In the genomic region with DNA sequence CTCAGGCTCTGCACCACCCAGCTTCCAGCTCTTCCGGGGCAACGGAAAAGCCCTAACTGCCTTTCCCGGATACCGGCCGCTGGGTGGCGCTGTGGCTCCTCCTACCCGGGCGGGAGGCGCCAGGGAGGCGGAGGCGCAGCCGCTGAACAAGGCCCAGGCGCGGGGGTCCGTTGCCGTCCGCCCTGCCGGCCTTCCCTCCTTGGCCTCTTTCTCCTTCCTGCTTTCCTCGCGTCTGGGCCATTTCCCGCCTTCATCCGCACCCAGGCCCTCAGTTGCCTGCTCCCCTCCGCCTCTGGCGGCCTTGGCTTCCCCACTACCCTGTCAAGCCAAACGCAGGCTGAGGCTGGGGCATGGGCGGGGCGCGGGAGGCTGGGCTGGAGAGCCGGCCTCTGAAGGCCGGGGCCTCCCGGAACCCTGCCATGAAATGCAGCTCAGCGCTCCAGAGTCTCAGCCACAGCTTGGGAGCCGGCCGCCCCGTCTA, we compare ENCODE assay signal across 9 mouse cellular contexts. TPM values are rescaled to one million over a fixed set of nuclear protein-coding genes. Genes with fewer than 3 reads are reported as not detected.
DNase-seq lines count a peak whose midpoint lies in the region; ATAC-seq lines count a peak whose summit lies in the region.
"Had no signal": no experiment of that assay in that cellular context is flagged by ENCODE, and none has a peak within 500 bp of the region (broad histone marks: within the 10 kb centered on the region; RNA-seq: fewer than 3 reads in every experiment).

No protein-coding gene starts in this region.

- peak overlapping the region; percentile 47 for H3K4me2 ChIP-seq in hindbrain, embryonic 16.5 days (ENCODE audit: low read length)

- peak; percentile 90 for ATAC-seq in hindbrain, embryonic 16.5 days
- peak; percentile 98 for ATAC-seq in megakaryocyte progenitor cell, adult 5-6 weeks (replicated peaks; ENCODE audit: poor library complexity)

- H3K27ac ChIP-seq in hindbrain, embryonic 16.5 days (ENCODE audit: low read depth, low read length) = no peak overlapping the region; the same call in 1 of the 2 replicates

- peak; percentile 80 for DNase-seq in ZHBTc4 (ENCODE audit: low read depth, low spot score)
- DNase-seq in cerebellum, postnatal 25 days = peak; percentile 38 to 62
- DNase-seq in gastrocnemius, postnatal 10 days = peak; percentile 84
- DNase-seq in left cerebral cortex, postnatal 25 days (ENCODE audit: low spot score in 2 of 2) = peak; percentile 12 to 19
- DNase-seq in right cerebral cortex, postnatal 4 days = peak; percentile 52
- DNase-seq in urinary bladder, postnatal 4 days (ENCODE audit: low spot score in 2 of 2) = peak; percentile 65 to 83

- H3K36me3 ChIP-seq in hindbrain, embryonic 16.5 days (ENCODE audit: control insufficient read depth, insufficient read depth, low read length) = no peaks in the 10 kb centered on the region

- WGBS in hindbrain, embryonic 16.5 days = 8% methylated on average over 25 of the region's 35 CpGs

- intact Hi-C loops in left cerebral cortex, postnatal 25 days (cut with DNase I) = loop anchor here (2.0 to 5.0 kb wide), 2 partner anchors 122 to 539 kb away; partner anchors contain the start of gene Eda

- H3K27me3 ChIP-seq in hindbrain, embryonic 16.5 days (replicated peaks; ENCODE audit: control insufficient read depth, insufficient read depth, low read length) = no peaks in the 10 kb centered on the region; the same call in none of the 2 replicates

- H3K9me3 ChIP-seq in hindbrain, embryonic 16.5 days (ENCODE audit: control insufficient read depth, low read length) = no peaks in the 10 kb centered on the region

- peak overlapping the region; percentile 55 for H3K9ac ChIP-seq in hindbrain, embryonic 16.5 days (ENCODE audit: low read depth, low read length)

- peak overlapping the region; percentile 32 for H3K4me3 ChIP-seq in hindbrain, embryonic 16.5 days (ENCODE audit: low read length)

- H3K4me1 ChIP-seq in hindbrain, embryonic 16.5 days (ENCODE audit: control insufficient read depth, insufficient read depth, low read depth, low read length) = no peaks in the 10 kb centered on the region

RNA-seq across cellular contexts. Expression of gene Tmem28, which starts 32.5 kb away (rescaled TPM):
- total RNA-seq in gastrocnemius, postnatal 10 days (2021) = under 1 TPM; 0.23 to 0.41 TPM
- 1.9 and 2.0 TPM in 2 replicates for polyA plus RNA-seq in hindbrain, embryonic 16.5 days (2015; fragmentation: Nextera tagmentation; extraction: Ambion mirVana)
- total RNA-seq in left cerebral cortex, postnatal 25 days (2021) = 10 to 100 TPM; 20.3 to 20.9 TPM
- total RNA-seq in megakaryocyte progenitor cell, adult 5-6 weeks (2015) = not detected in 2 replicates
- 0.08 TPM in 1 of 2 replicates, not detected in the other for total RNA-seq in megakaryocyte progenitor cell, adult 5-6 weeks (2017)
- polyA plus RNA-seq: gonadal fat pad, adult 2 months had no signal

Comparison
In these comparisons a context has a peak if more than half of its experiments do, and no peak if none do; other contexts are left out.
1. DNase-seq: peak in every context shown above with its lines; median percentile 84 in gastrocnemius, postnatal 10 days; 80 in ZHBTc4; 74 in urinary bladder, postnatal 4 days; 52 in right cerebral cortex, postnatal 4 days; 50 in cerebellum, postnatal 25 days; 16 in left cerebral cortex, postnatal 25 days.
2. RNA of gene Tmem28, which starts 32.5 kb away (total RNA-seq): 20.3 to 20.9 TPM in left cerebral cortex, postnatal 25 days; 0.23 to 0.41 TPM in gastrocnemius, postnatal 10 days and 0.08 TPM in megakaryocyte progenitor cell, adult 5-6 weeks; every median in the first group is over 10 times any median in the second.